Mouse (Mus musculus): ENCODE data around the gene Tnnc2. TPM values are rescaled to one million over a fixed set of nuclear protein-coding genes. Genes with fewer than 3 reads are reported as not detected.

The Tnnc2 gene
- polyA plus RNA-seq (2012; rRNA removed) = not detected in 2 replicates

GRCm38 (mm10) chr2:164779481-164780086 lies at the start of gene Tnnc2:
TSS of gene Tnnc2 (minus strand) at chr2:164779967.
- no peak within 1 kb of the TSS for H3K27ac ChIP-seq (ENCODE audit: insufficient read depth, low read length)
- TF ChIP-seq CTCF (IDR thresholded peaks at IDR 0.05; ENCODE audit: extremely low read depth, insufficient read depth, insufficient read length, insufficient replicate concordance) (no peak), POLR2A (IDR thresholded peaks at IDR 0.05; ENCODE audit: low read depth, low read length) (no peak)
- no peaks in the 10 kb centered on the region for H3K4me1 ChIP-seq (ENCODE audit: control insufficient read depth, insufficient read depth, insufficient read length)
- 89% methylated on average over 8 of the region's 8 CpGs for WGBS
- H3K4me3 ChIP-seq (ENCODE audit: extremely low read depth, insufficient read depth, insufficient read length) = no peak within 1 kb of the TSS
- no peaks in the 10 kb centered on the region for H3K36me3 ChIP-seq (ENCODE audit: control insufficient read depth, insufficient read depth, low read length)
- no peak for DNase-seq (ENCODE audit: low read depth in 1 of 2, low spot score in 2 of 2)
- no peaks in the 10 kb centered on the region for H3K27me3 ChIP-seq (ENCODE audit: control insufficient read depth, insufficient read depth, low read length)

GRCm38 (mm10) chr2:164829090-164829489 lies 49.3 kb upstream of the Tnnc2 start:
- peaks cover 21% of the 10 kb centered on the region for H3K36me3 ChIP-seq (ENCODE audit: control insufficient read depth, insufficient read depth, low read length)
- 97% methylated on average over 1 of the region's 1 CpGs for WGBS
- no peaks in the 10 kb centered on the region for H3K27me3 ChIP-seq (ENCODE audit: control insufficient read depth, insufficient read depth, low read length)
- H3K27ac ChIP-seq (ENCODE audit: insufficient read depth, low read length) = no peak overlapping the region
- no peak for TF ChIP-seq CTCF (IDR thresholded peaks at IDR 0.05; ENCODE audit: extremely low read depth, insufficient read depth, insufficient read length, insufficient replicate concordance)
- TF ChIP-seq POLR2A (IDR thresholded peaks at IDR 0.05; ENCODE audit: low read depth, low read length) = no peak
- H3K4me3 ChIP-seq (ENCODE audit: extremely low read depth, insufficient read depth, insufficient read length) = no peak overlapping the region
- H3K4me1 ChIP-seq (ENCODE audit: control insufficient read depth, insufficient read depth, insufficient read length) = no peaks in the 10 kb centered on the region
- no peak for DNase-seq (ENCODE audit: low read depth in 1 of 2, low spot score in 2 of 2)

- WGBS = 91% methylated on average over 6 of the region's 6 CpGs
- peaks cover 21% of the 10 kb centered on the region for H3K36me3 ChIP-seq (ENCODE audit: control insufficient read depth, insufficient read depth, low read length)
- no peak for TF ChIP-seq CTCF (IDR thresholded peaks at IDR 0.05; ENCODE audit: extremely low read depth, insufficient read depth, insufficient read length, insufficient replicate concordance)
- TF ChIP-seq POLR2A (IDR thresholded peaks at IDR 0.05; ENCODE audit: low read depth, low read length) = no peak
- no peak within 1 kb of the TSS for H3K4me3 ChIP-seq (ENCODE audit: extremely low read depth, insufficient read depth, insufficient read length)
- no peak within 1 kb of the TSS for H3K27ac ChIP-seq (ENCODE audit: insufficient read depth, low read length)
- DNase-seq (ENCODE audit: low read depth in 1 of 2, low spot score in 2 of 2) = no peak
- H3K4me1 ChIP-seq (ENCODE audit: control insufficient read depth, insufficient read depth, insufficient read length) = no peaks in the 10 kb centered on the region
- no peaks in the 10 kb centered on the region for H3K27me3 ChIP-seq (ENCODE audit: control insufficient read depth, insufficient read depth, low read length)
These were observed 48.7 kb upstream of the Tnnc2 start, which contains the start of gene Spata25 for GRCm38 (mm10) chr2:164828437-164828836. TSS of gene Spata25 (minus strand) at chr2:164828537.

- TF ChIP-seq POLR2A (IDR thresholded peaks at IDR 0.05; ENCODE audit: low read depth, low read length) = no peak
- TF ChIP-seq CTCF (IDR thresholded peaks at IDR 0.05; ENCODE audit: extremely low read depth, insufficient read depth, insufficient read length, insufficient replicate concordance) = no peak
- Histone ChIP-seq H3K4me3 (ENCODE audit: extremely low read depth, insufficient read depth, insufficient read length) (no peak overlapping the region), H3K27ac (ENCODE audit: insufficient read depth, low read length) (no peak overlapping the region), H3K4me1 (ENCODE audit: control insufficient read depth, insufficient read depth, insufficient read length) (no peaks in the 10 kb centered on the region), H3K27me3 (ENCODE audit: control insufficient read depth, insufficient read depth, low read length) (no peaks in the 10 kb centered on the region), H3K36me3 (ENCODE audit: control insufficient read depth, insufficient read depth, low read length) (peaks cover 21% of the 10 kb centered on the region)
- 88% methylated on average over 15 of the region's 16 CpGs for WGBS
- no peak for DNase-seq (ENCODE audit: low read depth in 1 of 2, low spot score in 2 of 2)
These were observed 47.5 kb upstream of the Tnnc2 start for GRCm38 (mm10) chr2:164827146-164827850.

GRCm38 (mm10) chr2:164825521-164825920 lies 45.8 kb upstream of the Tnnc2 start:
- no peaks in the 10 kb centered on the region for H3K4me1 ChIP-seq (ENCODE audit: control insufficient read depth, insufficient read depth, insufficient read length)
- TF ChIP-seq POLR2A (IDR thresholded peaks at IDR 0.05; ENCODE audit: low read depth, low read length) (no peak), CTCF (IDR thresholded peaks at IDR 0.05; ENCODE audit: extremely low read depth, insufficient read depth, insufficient read length, insufficient replicate concordance) (no peak)
- WGBS = 97% methylated on average over 17 of the region's 17 CpGs
- H3K36me3 ChIP-seq (ENCODE audit: control insufficient read depth, insufficient read depth, low read length) = peaks cover 24% of the 10 kb centered on the region
- H3K27me3 ChIP-seq (ENCODE audit: control insufficient read depth, insufficient read depth, low read length) = no peaks in the 10 kb centered on the region
- DNase-seq (ENCODE audit: low read depth in 1 of 2, low spot score in 2 of 2) = no peak
- no peak overlapping the region for H3K4me3 ChIP-seq (ENCODE audit: extremely low read depth, insufficient read depth, insufficient read length)
- H3K27ac ChIP-seq (ENCODE audit: insufficient read depth, low read length) = no peak overlapping the region

GRCm38 (mm10) chr2:164823969-164824368 lies 44.2 kb upstream of the Tnnc2 start:
- Histone ChIP-seq H3K36me3 (ENCODE audit: control insufficient read depth, insufficient read depth, low read length) (peaks cover 27% of the 10 kb centered on the region), H3K27ac (ENCODE audit: insufficient read depth, low read length) (no peak overlapping the region), H3K27me3 (ENCODE audit: control insufficient read depth, insufficient read depth, low read length) (no peaks in the 10 kb centered on the region), H3K4me1 (ENCODE audit: control insufficient read depth, insufficient read depth, insufficient read length) (no peaks in the 10 kb centered on the region), H3K4me3 (ENCODE audit: extremely low read depth, insufficient read depth, insufficient read length) (no peak overlapping the region)
- TF ChIP-seq POLR2A (IDR thresholded peaks at IDR 0.05; ENCODE audit: low read depth, low read length) (no peak), CTCF (IDR thresholded peaks at IDR 0.05; ENCODE audit: extremely low read depth, insufficient read depth, insufficient read length, insufficient replicate concordance) (no peak)
- WGBS = 87% methylated on average over 4 of the region's 4 CpGs
- no peak for DNase-seq (ENCODE audit: low read depth in 1 of 2, low spot score in 2 of 2)

- no peaks in the 10 kb centered on the region for H3K4me1 ChIP-seq (ENCODE audit: control insufficient read depth, insufficient read depth, insufficient read length)
- H3K27me3 ChIP-seq (ENCODE audit: control insufficient read depth, insufficient read depth, low read length) = no peaks in the 10 kb centered on the region
- H3K36me3 ChIP-seq (ENCODE audit: control insufficient read depth, insufficient read depth, low read length) = peaks cover 27% of the 10 kb centered on the region
- WGBS = under 1% methylated on average over 10 of the region's 10 CpGs
- TF ChIP-seq POLR2A (IDR thresholded peaks at IDR 0.05; ENCODE audit: low read depth, low read length) = no peak
- TF ChIP-seq CTCF (IDR thresholded peaks at IDR 0.05; ENCODE audit: extremely low read depth, insufficient read depth, insufficient read length, insufficient replicate concordance) = no peak
- H3K27ac ChIP-seq (ENCODE audit: insufficient read depth, low read length) = peak overlapping the region; percentile 84
- peak overlapping the region; percentile 97 for H3K4me3 ChIP-seq (ENCODE audit: extremely low read depth, insufficient read depth, insufficient read length)
- no peak for DNase-seq (ENCODE audit: low read depth in 1 of 2, low spot score in 2 of 2)
These were observed 43.4 kb upstream of the Tnnc2 start for GRCm38 (mm10) chr2:164823181-164823585.

Measured in spleen, adult 2 months (tissue).